Mouse (Mus musculus): ENCODE measurements at regions not wholly inside any gene's neighbourhood (a gene's known extent, or its start where the extent isn't known, plus 50 kb on each side); places are given as distances from the start of the nearest gene placed in this dataset.

- no peak for TF ChIP-seq CTCF (IDR thresholded peaks at IDR 0.05; ENCODE audit: low read depth)
- TF ChIP-seq EP300 (IDR thresholded peaks at IDR 0.05; ENCODE audit: low read depth) = no peak
These were observed 307.1 kb downstream of the Ttc6 start for GRCm38 (mm10) chr12:57871028-57871427.
